Mouse (Mus musculus): ENCODE data around the gene Nav2.

Gene Nav2

DNA sequence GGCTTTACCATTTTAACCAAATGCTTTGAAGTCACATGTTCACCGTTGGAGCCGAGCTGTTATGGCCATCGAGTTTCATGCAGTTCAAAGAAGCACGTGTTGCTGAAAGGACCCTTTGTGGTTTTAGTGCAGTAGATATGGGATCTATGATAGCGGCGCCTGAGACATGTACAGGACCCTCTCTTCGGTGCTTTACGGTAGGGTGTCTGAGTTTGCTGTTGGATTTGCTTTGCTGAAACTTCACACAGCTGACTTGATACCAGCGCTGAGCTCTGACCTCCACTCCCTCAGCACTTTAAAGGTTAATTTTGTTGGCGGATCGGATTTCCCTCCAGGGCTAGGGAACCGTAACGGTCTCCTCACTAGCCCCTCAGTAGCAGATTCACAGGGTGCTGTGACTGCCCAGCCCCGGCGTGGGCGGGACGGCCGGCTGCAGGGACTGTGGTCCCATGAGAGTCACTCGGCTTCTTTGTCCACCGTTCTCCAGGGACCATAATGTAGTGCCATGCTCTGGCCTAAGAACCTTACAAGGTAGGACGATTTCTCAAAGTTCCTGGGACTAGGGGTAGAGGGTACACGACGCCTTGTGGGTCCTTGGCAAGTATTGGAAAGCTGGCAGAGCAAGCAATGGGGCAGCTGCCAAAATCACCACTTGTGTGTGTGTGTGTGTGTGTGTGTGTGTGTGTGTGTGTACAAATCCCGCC, 614.0 kb downstream of the Nav2 start:
- DNase-seq (ENCODE audit: low read depth) = no peak

DNA sequence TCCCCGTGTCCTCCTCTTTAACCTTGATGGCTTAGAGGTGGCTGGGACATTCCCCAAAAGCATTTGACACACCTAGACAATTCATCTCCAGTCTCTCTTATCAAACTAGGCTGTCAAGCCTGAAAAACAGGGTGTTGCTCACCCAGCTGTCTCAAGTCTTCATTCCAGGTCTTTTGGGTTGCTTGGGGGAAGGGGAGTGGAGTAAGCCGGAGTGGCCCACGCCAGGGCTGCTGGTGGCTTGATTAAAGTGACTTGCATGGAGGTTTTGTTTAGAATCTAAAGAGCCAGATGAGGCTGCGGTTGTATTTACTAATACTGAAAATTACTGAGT, 614.6 kb downstream of the Nav2 start:
- no peak for DNase-seq (ENCODE audit: low read depth)

DNA sequence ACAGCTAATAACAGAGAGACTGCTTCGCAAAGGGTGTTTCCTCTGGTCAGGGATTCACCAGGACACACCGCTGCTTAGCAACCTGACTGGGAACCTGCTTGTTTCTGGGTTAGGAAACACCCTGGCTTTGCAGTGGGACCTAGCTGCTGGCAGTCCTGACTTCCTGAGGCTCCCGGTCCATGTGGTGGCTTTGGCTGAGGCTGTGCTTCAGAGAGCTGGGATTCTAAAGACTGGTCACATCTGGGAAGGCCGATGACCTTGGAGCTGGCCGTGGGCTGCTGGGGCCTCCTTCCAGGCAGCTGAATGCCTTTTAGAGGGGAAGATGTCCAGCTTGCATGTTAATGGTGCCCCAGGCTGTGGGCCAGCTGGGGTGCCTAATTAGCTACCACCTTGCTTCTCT, 615.2 kb downstream of the Nav2 start:
- no peak for DNase-seq (ENCODE audit: low read depth)

DNA sequence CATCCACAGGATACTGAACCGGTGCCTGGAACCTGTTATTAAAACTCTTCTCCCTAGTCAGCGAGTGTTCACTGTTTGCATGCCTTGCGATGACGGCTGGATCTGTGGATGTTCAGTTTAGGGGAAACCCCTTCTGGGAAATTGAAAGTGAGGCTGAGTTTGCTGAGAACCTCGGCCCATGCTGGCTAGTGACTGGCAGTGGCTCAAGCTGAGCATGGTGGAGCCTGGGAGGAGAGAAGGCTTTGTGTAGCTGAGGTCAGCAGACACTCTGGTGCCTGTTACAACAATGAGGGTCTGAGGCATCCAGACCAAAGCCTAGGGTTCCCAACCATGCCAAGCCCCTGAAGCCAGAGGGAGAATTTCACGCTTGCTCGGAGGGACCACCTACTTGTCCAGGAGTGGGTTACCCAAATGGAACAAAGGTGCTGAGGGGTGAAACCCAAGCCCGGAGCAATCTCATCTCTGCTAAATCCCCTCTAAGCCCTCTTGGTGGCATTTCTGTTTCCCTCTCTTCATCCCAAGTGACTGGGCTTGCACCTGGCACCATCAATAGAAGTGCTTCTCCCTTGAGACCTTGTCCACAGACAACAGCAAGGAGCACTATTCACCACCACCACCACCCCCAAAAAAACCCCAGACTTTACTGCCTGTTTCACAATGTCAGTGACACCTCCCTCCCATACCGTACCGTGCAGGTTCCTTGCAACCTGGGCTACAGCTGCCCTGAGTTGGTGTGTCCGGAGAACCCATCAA, 617.0 kb downstream of the Nav2 start:
- DNase-seq (ENCODE audit: low read depth) = no peak

DNA sequence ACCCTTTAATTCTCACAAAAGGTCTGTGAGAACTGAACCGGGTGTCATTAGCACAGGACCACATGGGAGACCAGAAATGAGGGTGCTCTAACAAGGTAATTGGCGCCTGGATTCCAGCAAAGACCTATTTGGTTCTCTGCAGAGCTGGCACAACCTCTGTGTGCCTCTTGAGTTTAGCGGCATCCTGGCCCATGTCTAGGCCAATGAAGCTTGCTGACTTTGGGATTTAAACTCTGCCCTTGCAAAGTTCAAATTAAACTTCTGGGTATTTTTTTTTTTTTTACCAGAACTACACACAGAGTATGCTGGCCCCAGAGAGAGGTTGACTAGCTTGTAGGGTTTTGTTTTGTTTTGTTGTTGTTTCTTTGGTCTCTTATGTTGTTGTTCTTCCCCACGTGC, 617.6 kb downstream of the Nav2 start:
- DNase-seq (ENCODE audit: low read depth) = no peak

DNA sequence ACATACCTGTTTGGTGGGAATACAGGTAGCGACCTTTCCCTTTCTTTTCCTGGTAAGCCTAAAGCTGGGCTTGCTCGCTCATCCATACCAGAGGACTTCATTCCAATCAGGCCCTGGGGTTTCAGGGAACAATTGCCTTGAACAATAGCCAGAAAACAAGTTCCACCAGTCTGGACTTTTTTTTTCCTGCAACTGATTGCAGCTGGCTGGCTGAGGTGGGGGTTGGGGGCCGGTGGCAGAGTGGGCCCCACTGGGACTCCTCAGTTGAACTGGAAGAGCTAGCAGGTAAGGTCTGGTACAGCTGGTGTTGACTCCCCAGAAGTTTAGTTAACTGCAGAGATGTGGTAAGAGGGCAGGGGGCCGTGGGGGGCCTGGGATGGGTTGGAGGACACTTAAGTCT, 619.0 kb downstream of the Nav2 start:
- no peak for DNase-seq (ENCODE audit: low read depth)

DNA sequence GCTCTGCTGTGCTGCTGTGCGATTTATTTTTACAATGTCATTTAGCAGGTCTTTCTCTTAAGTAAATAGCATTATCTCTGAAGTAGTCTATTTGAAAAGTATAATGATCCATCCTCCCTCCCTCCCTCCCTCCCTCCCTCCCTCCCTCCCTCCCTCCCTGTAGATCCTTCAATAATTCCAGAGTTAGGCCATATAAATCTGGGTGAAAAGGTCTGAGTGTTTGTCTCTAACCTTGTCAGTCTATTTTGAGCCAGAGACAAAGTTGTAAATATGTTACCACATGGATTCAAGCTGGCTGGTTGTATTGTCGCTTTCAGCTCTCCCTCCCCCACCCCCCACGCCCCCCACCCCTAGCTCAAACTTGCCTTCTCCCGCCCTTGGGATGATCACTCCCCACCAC, 619.4 kb downstream of the Nav2 start:
- DNase-seq (ENCODE audit: low read depth) = no peak

DNA sequence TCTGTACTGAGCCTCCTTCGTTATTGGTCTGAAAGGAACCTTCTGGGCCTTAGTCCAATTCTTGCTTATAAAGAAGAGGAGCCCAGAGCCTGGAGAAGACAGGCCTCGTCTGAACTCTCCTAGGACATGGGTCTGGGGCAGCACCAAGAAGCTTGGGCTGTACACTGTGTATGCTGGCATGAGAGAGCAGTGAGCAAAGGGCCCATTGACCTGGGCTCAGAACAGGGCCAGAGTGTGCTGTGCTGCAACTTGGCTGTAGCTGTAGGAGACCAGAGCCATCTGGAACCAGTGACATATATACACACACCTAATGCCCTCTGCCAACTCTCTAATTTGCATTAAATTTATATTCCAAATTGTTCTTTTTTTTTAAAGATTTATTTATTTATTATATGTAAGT, 621.0 kb downstream of the Nav2 start:
- no peak for DNase-seq (ENCODE audit: low read depth)

DNA sequence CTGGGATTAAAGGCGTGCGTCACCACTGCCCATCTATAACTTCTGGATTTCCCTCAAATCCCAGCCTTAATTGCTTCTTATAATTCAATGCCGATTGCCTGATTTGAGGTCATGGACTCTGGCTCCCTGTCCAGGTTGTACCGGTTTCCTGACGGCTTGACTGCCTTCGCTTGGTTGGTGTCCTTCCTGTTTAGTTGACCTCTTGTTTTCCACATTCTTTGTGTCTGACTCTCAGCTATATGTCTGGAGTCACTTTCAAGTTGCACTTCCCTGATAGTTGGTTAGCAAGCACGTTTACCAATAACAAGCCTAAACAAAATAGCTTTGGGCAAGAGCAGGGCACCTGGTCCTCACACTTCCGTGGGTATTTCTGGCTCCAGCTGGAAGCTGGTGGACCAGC, 625.1 kb downstream of the Nav2 start:
- DNase-seq (ENCODE audit: low read depth) = no peak

DNA sequence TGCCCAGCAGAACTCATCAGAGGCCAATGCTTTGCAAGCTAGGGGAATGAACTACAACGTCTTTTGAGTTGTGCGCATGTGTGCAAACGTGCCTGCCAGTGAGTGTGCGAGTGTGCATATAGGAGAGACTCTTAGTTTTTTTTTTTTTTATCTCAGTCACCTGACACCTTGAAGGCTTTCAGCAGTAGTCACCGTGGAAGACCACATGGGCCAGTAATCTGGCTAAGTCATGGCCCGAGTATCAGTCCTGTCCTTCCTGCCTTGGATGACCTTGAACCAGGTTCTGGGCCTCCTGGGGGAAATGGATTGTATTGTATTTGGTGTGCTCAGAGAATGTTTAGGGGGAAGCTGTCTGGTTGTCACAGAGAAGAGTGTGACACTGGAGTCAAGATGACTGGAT, 625.7 kb downstream of the Nav2 start:
- DNase-seq (ENCODE audit: low read depth) = no peak

DNA sequence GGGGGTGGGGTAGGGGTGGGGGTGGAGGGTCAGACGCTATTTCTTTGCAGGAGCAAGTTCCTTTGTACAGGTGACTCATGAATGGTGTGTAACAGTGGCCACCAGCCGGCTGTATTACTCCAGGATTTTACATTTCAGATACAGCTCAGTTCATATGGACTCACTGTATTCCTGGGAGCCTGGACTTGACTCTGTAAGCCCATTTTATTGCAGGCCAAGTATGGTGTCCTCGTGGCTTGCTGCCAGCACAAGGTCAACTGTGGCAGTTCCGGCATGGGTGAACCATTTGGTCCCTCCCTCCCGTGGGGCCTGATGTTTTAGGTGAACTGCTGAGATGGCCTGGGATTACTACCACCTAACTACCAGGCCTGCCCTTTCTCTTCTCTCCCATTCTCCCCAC, 629.8 kb downstream of the Nav2 start:
- no peak for DNase-seq (ENCODE audit: low read depth)

DNA sequence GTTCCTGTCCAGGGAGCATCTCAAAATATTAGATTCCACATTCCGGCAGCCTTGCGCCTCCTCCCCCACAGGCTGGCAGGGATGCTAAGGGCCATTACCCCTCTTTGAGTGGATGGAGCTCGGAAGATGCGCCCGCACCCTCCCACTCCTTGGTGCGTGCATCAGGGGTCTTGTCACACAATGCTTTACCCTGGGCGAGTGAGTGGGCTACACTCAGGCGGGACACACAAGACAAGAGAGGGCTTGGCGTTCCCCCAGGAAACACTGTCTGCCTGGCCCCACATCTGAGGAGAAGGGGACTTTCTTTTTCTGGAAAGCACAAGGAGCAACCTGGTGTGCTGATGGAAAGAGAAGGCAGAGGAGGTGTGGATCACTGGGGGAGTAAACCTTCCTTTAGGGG, 631.7 kb downstream of the Nav2 start:
- DNase-seq (ENCODE audit: low read depth) = no peak

DNA sequence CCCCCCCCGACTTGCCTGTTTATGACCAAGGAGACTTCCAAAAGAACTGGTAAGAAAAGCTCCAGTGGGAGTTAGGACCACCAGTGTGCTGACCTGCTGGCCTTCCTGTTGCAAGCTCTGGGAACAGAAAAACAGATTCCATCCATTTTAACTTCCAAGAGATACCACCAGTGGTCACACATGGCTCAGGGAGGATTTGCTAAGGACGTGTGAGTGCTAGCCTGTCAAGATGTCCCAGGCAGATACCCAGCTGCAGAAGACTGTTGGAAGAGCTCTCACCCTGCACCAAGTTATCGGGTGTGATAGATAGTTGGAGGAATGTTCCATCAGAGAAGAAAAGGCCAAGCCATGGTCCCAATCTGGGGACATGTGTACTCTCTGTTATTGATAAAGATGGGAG, 633.6 kb downstream of the Nav2 start:
- no peak for DNase-seq (ENCODE audit: low read depth)

DNA sequence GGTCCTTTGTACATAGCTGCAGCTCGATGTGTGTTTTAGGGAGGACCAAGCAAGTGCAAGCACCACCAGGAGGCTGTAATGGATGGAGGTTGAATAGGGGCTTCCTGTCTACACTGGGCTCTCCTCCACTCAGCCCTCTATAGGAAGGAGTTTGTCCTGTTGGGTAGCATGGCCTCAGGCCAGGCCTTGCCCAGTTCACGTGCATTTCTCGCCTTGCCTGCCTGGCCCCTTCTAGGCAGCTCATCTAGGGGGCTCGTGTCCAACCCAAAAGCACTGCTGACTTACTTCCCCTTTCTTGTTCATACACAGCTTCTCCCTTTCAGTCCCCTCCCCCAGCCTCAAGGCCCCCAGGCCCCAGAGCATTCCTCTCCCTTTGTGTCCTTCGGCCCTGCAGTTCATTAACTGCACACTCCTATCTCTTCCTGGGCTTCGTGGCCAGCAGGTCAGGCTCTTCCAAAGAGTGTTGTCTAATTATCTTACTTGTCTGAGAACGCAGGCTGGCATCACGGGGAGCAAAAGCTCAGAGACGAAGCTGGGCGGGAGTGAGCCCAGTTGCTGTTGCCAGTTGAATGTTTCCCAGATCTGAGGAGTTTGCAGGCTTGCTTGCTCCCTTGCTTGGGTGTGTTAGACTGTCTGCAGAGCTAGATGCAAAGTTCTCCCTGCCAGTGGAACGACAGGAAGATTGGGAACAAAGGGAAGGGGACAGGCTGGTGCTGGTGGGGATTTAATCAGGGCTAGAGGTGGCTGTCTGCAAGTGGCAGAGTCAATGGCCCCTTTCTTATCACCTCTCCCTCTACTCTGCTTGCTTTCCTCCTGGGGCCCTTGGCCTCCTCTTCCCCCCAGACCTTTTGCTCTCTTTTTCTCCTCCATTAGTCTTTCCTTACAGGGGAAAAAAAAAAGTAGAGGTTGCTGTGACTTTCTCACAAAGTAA, 636.5 kb downstream of the Nav2 start:
- no peak for DNase-seq (ENCODE audit: low read depth)

DNA sequence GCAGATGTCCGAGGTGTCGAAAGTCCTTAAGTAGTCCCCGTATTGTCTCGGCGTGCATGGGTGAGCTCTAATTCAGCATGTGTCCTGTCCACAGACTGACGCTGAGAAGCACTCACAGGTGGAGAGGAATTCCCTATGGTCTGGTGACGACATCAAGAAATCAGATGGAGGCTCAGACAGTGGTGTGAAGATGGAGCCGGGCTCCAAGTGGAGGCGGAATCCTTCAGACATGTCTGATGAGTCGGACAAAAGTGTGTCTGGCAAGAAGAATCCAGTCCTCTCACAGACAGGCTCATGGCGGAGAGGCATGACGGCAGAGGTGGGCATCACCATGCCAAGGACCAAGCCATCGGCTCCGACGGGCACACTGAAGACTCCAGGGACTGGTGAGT, 637.2 kb downstream of the Nav2 start:
- DNase-seq (ENCODE audit: low read depth) = no peak

DNA sequence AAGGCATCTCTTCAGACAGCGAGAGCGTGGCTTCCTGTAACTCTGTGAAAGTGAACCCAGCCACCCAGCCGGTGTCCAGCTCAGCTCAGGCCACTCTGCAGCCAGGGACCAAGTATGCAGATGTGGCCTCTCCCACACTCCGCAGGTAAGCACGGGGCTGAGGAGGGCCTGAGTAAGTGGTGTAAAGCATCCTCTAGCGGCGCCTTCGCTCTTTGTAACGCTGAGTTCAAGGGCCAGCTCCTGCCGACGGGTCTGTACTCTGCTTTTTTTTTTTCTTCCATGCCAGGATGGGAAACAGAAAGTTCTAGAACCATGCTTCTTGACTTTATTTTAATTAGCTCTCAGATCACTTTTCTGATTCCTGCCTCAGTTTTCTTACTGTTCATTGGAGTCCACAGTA, 639.9 kb downstream of the Nav2 start:
- no peak for DNase-seq (ENCODE audit: low read depth)

DNA sequence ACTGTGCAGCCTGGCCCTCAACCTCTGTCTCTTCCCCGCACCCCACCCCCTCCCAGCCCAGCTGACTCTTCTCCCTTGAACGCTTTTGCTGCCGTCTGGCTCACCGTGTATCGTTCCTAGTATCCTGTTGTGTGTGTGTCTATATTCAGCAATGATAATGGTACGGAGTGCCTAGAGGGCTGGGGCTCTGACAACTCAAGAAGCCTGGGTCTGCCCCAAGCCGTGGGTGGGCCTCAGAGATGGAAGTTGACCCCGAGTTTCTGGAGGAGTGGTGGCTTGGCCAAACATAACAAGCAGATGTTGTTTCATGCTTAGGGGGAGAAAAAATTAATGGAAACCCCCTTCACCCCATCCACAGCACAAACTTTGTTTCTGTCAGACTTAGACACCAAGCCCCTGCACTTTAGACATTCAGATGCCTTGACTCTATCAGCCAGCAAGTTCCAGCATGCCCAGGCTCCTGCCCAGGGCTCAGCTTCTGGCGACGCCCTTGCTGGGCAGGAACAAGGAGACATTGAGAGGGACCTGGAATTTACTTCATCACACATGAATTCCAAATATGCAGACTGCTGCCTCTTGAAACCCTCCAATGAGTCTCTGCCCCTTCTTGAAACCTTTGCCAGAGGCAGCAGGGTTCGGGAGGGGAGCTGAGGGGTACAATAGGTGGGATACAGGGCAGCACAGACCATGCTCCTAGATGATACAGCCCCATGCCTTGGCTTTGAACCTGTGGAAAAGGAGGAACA, 644.9 kb downstream of the Nav2 start:
- peak; percentile 38 for DNase-seq (ENCODE audit: low read depth)

DNA sequence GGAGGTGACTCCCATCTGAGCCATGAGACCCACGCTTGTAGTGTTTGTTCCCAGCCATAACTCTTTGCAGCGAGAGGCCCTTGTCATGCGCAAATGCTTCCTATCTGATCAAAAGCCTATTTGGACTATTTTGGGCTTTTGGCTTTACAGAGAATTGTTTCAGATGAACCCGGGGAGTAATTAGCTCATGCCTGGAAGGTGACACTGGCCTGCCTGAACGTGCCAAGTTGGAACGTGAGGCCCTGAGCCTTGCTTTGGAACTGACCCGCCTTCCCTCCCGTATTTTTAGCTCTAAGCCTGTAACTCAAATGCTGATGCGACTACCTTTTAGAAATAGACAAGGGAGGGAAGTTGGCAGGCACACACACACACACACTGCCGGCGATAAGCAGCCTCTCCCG, 649.7 kb downstream of the Nav2 start:
- DNase-seq (ENCODE audit: low read depth) = no peak

DNA sequence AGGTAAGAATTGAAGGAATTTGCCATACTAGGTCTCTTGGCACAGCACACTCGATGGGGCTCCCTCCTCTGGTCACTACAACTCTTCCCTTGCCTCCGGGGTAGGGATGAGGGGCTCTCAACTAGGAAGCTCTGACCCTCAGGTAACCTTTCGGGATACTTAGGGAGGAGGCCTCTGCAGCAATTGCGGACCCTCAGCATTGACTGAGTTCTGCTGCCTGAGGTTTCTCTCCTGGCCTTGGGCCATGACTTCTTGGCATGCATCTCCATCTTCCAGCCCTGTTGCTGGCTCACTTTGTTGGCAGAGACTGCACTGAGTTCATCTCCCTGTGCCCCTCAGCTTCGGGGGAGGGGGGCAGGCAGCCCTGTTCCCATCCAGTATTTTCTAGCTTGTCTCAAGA, 650.4 kb downstream of the Nav2 start:
- DNase-seq (ENCODE audit: low read depth) = peak; percentile 59

DNA sequence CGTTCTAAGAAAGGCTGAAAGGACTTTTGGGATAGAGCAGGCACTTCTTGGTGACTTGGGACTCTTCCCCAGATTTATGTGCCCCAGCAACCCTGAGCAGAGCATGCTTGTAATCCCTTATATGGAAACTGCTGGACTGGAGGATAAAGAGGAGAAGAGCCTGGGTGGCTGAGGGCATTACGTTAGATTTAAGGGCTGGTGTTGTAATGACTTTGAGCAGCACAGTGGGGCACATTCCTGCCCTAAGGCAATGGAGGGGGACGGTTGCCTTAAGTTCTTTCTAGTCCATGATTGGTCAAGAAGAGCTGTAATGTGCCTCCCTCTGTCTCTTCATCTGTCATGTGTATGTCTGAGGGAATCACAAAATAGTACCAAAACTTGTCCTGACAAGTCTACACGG, 651.5 kb downstream of the Nav2 start:
- DNase-seq (ENCODE audit: low read depth) = no peak

DNA sequence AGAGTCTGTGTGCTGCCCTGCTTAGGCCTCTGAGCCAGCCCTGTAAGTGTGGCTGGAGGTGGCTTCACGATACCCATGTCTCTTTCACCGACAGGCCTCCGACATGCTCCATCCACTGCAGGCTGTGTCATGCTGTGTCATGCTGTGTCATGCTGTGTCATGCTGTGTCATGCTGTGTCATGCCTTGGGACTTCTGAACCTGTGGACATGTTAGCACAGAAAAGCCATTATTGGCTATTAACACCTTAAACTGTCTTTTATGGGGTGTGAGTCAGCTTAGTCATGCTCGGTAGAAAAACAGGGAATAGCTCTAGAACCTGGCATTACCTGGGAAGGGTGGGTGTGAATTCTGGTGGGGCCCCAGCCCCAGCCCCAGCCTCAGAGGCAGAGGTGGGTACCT, 653.9 kb downstream of the Nav2 start:
- no peak for DNase-seq (ENCODE audit: low read depth)

DNA sequence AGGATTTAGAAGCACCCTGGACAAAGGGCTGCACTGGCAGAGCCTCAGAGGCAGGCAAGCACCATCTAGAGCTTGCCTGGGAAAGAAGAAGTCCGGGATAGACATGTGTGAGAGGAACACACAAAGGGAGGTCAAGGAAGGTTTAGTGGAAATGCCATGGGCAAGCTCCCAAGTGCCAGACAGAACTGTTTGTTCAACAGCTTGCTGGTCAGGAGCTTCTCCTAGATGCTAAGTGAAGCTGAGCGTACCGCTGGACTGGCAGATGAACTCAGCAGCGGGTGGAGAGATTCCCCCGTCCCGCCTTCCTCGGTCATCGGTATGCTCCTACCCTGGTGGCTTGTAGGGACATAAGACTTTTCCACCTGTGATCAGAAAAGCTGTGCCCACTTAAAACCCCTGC, 654.3 kb downstream of the Nav2 start:
- DNase-seq (ENCODE audit: low read depth) = no peak

Measured in fibroblast of lung, adult 2 months (primary cell).